Mouse (Mus musculus): ENCODE results near the gene Gm10065. TPM values are rescaled to one million over a fixed set of nuclear protein-coding genes. Genes with fewer than 3 reads are reported as not detected.
"Not testable (repeated sequence)": the region's sequence is repeated elsewhere in the genome, so short reads cannot be mapped to it uniquely, and the experiment has no call there.

Gm10065 gene
- polyA plus RNA-seq, 1 experiment from 2014 or later: not detected

DNA sequence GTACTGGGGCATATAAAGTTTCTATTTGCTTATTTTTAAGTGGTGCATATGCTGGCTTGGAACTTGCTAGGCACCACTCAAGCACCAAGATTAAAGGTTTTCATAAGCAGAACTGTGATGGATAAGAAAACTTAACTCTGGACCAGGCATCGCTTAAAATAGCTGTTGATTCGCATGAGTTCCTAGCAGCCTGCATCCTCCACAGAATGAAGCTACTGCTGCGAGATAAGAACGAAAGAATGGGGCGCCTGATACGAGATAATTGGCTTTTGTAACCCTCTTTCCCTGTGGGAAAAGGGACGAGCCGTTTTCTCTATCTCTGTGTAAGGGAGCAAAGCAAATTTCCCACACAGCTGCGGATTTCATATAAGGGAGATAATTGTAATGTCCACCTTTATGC is 10.1 kb downstream of the Gm10065 start:
- H3K9ac ChIP-seq (ENCODE audit: low read length): no peak overlapping the region
- H3K9me3 ChIP-seq (ENCODE audit: control insufficient read depth, low read length): no peaks in the 10 kb centered on the region; the same call in 1 of the 2 replicates
- DNase-seq (ENCODE audit: low spot score) (no peak), ATAC-seq (replicated peaks; ENCODE audit: low FRiP score) (no peak)
- H3K36me3 ChIP-seq (ENCODE audit: control insufficient read depth, insufficient read depth, low read length): no peaks in the 10 kb centered on the region
- H3K27ac ChIP-seq (ENCODE audit: low read depth, low read length): no peak overlapping the region
- WGBS: 11% methylated on average over 9 of the region's 9 CpGs
- H3K27me3 ChIP-seq (ENCODE audit: control insufficient read depth, insufficient read depth, low read length): peaks cover 3% of the 10 kb centered on the region; the same call in 1 of the 2 replicates
- H3K4me1 ChIP-seq (replicated peaks; ENCODE audit: control insufficient read depth, insufficient read depth, low read length): no peaks in the 10 kb centered on the region
- H3K4me3 ChIP-seq (ENCODE audit: low read depth, low read length): no peak overlapping the region
- peak overlapping the region; percentile 83; the same call in 1 of the 2 replicates for H3K4me2 ChIP-seq (ENCODE audit: low read depth, low read length, severe bottlenecking)

DNA sequence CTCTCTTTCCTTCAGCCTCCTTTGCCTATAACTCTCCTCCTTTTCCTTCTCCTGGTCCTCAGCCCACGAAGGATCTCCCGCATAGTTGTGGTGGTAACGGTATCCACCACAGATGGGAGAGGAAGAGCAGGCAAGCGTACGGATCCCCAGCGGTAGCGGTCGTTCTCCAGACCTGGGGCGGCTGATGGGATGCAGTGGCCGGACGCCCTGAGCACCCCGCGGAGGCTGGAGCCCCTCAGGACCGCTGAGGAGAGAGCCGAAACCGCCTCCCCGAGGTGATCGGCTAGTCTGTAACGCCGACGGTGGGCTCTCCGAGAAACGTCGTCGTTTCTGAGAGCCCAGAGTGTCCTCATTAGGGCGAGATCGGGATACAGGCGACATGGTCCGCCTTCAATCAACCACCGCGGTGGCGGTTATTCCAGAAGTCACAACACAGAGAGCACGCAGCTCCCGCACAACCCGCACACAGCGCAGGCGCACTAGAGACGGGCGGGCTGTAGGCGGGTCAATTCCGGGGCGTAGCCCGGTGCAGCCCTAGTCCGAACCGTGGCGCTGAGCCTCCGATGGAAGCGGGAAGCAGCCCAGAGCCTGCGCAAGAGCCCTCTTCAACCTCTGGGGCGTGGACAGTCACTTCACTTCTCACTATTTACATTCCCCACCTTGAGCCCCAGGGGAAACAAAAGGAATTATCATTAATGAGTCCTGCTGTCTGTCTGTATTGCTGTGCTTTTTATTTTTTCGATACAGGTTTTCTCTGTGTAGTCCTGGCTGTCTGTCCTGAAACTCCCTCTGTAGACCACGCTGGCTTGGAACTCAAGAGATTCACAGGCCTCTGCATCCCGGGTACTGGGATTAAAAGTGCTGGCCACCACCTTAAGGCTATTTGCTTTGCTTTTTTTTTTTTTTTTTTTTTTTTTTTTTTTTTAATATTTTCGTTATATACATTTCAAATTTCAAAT is 10.9 kb downstream of the Gm10065 start, which contains the start of gene Nkapl:
Nkapl (minus strand) TSS at position 449 of the 959 bp plus-strand sequence.
- no peaks in the 10 kb centered on the region for H3K4me1 ChIP-seq (replicated peaks; ENCODE audit: control insufficient read depth, insufficient read depth, low read length)
- H3K9me3 ChIP-seq (ENCODE audit: control insufficient read depth, low read length): no peaks in the 10 kb centered on the region; the same call in 1 of the 2 replicates
- 1% methylated on average over 54 of the region's 54 CpGs for WGBS
- no peak within 1 kb of the TSS for H3K27ac ChIP-seq (ENCODE audit: low read depth, low read length)
- DNase-seq (ENCODE audit: low spot score) (peak; percentile 91), ATAC-seq (replicated peaks; ENCODE audit: low FRiP score) (peak; percentile 99)
- H3K4me2 ChIP-seq (ENCODE audit: low read depth, low read length, severe bottlenecking): peak within 1 kb of the TSS; percentile 83
- H3K9ac ChIP-seq (ENCODE audit: low read length): peak within 1 kb of the TSS; percentile 74
- H3K4me3 ChIP-seq (ENCODE audit: low read depth, low read length): peak within 1 kb of the TSS; percentile 50
- no peaks in the 10 kb centered on the region for H3K36me3 ChIP-seq (ENCODE audit: control insufficient read depth, insufficient read depth, low read length)
- peaks cover 3% of the 10 kb centered on the region; the same call in 1 of the 2 replicates for H3K27me3 ChIP-seq (ENCODE audit: control insufficient read depth, insufficient read depth, low read length)

DNA sequence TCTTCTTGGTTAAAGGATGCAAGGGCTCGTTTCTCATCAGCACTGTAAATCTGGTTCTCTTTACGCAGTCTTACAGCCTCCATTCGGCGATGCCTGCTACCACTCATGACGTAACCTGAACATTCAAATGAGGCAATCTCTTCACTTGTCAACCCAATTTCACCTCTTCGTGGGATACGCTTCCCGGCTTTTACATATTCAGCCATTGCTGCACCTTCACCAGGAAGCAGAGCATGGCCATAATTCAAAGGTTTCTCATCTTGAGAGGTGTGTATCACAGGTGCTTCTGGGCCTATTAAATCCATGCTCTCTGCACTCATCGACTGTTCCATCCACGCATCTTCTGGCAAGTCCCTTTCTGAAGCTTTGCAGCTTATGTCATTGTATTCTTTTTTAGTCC is 11.9 kb downstream of the Gm10065 start:
- Histone ChIP-seq H3K4me3 (ENCODE audit: low read depth, low read length) (no peak overlapping the region), H3K4me2 (ENCODE audit: low read depth, low read length, severe bottlenecking) (no peak overlapping the region), H3K9me3 (ENCODE audit: control insufficient read depth, low read length) (no peaks in the 10 kb centered on the region; the same call in 1 of the 2 replicates), H3K9ac (ENCODE audit: low read length) (no peak overlapping the region), H3K27me3 (ENCODE audit: control insufficient read depth, insufficient read depth, low read length) (peaks cover 3% of the 10 kb centered on the region; the same call in 1 of the 2 replicates), H3K4me1 (replicated peaks; ENCODE audit: control insufficient read depth, insufficient read depth, low read length) (no peaks in the 10 kb centered on the region), H3K27ac (ENCODE audit: low read depth, low read length) (no peak overlapping the region), H3K36me3 (ENCODE audit: control insufficient read depth, insufficient read depth, low read length) (no peaks in the 10 kb centered on the region)
- ATAC-seq (replicated peaks; ENCODE audit: low FRiP score) (no peak), DNase-seq (ENCODE audit: low spot score) (no peak)
- 87% methylated on average over 10 of the region's 10 CpGs for WGBS

DNA sequence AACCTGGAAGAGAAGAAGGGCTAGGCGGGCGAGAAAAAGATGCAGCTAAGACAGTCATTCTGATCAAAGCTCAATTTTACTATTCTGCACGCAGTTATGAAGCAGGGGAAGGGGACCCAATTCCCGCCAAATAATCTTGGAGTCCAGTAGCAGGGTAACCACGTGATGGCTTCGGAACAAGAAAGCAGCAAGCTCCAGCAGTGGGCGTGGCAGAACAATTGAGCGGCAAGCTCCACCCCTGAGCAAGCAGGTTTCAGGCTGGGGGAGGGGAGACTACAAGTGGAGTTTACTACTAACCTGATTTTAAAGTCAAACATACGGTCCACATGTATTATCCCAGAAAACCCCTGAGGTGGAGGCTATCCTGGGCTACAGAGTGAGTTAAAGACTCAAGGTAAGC is 16.7 kb downstream of the Gm10065 start:
- H3K27me3 ChIP-seq (ENCODE audit: control insufficient read depth, insufficient read depth, low read length); H3K4me3 ChIP-seq (ENCODE audit: low read depth, low read length); H3K9ac ChIP-seq (ENCODE audit: low read length); H3K27ac ChIP-seq (ENCODE audit: low read depth, low read length); H3K4me2 ChIP-seq (ENCODE audit: low read depth, low read length, severe bottlenecking); DNase-seq (ENCODE audit: low spot score); H3K36me3 ChIP-seq (ENCODE audit: control insufficient read depth, insufficient read depth, low read length); H3K9me3 ChIP-seq (ENCODE audit: control insufficient read depth, low read length); H3K4me1 ChIP-seq (replicated peaks; ENCODE audit: control insufficient read depth, insufficient read depth, low read length); ATAC-seq (replicated peaks; ENCODE audit: low FRiP score): not testable (repeated sequence)
- WGBS: 61% methylated on average over 9 of the region's 9 CpGs

DNA sequence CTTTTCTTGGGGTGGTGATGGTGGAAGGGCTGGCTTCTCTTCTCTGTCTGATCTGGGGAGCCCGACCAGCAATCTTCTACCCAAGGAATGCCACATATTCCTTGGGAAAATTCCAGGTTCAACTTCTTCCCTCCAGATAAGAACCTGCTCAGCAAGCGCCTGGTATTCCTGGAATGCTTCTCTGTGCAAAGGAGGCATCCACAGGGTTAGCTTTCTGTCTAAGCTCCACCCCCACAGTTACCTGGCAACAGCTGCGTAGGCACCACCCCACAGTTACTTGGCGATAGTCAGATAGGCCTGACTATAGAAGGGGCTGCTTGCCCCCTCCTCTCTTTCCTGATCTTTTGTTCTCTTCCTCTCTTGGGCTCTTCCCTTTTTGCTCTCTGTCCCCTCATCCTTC is 22.9 kb downstream of the Gm10065 start:
- H3K27me3 ChIP-seq (ENCODE audit: control insufficient read depth, insufficient read depth, low read length): no peaks in the 10 kb centered on the region
- DNase-seq (ENCODE audit: low spot score): no peak

DNA sequence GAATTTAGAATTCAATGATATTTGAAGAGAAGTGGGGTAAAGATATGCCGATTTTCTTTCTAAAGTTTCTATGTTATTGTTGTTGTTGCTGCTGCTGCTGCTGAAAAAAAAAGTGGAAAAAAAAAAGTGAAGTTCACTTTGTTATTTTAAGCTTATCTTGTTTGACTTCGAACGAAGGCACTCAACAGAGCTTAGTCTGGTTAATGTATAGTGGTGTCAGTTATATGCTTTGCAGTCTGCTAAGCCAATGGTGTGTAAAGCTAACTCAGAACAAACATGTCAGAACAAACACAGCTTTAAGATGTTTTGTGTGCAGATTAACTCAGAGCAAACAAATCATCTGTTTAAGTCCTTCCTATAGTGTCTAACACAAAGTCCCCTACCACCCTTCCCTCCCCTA is 25.1 kb downstream of the Gm10065 start:
- DNase-seq (ENCODE audit: low spot score) (no peak), ATAC-seq (replicated peaks; ENCODE audit: low FRiP score) (no peak)
- Histone ChIP-seq H3K4me1 (replicated peaks; ENCODE audit: control insufficient read depth, insufficient read depth, low read length) (peaks cover 4% of the 10 kb centered on the region; the same call in 1 of the 2 replicates), H3K9ac (ENCODE audit: low read length) (no peak overlapping the region), H3K4me3 (ENCODE audit: low read depth, low read length) (no peak overlapping the region), H3K9me3 (ENCODE audit: control insufficient read depth, low read length) (no peaks in the 10 kb centered on the region), H3K36me3 (ENCODE audit: control insufficient read depth, insufficient read depth, low read length) (no peaks in the 10 kb centered on the region), H3K27ac (ENCODE audit: low read depth, low read length) (no peak overlapping the region), H3K4me2 (ENCODE audit: low read depth, low read length, severe bottlenecking) (no peak overlapping the region), H3K27me3 (ENCODE audit: control insufficient read depth, insufficient read depth, low read length) (no peaks in the 10 kb centered on the region)
- 90% methylated on average over 3 of the region's 3 CpGs for WGBS

More for the DNA sequence above, 22.9 kb downstream of the Gm10065 start:
- Histone ChIP-seq H3K9ac (ENCODE audit: low read length) (no peak overlapping the region), H3K4me1 (replicated peaks; ENCODE audit: control insufficient read depth, insufficient read depth, low read length) (peaks cover 4% of the 10 kb centered on the region; the same call in 1 of the 2 replicates), H3K36me3 (ENCODE audit: control insufficient read depth, insufficient read depth, low read length) (no peaks in the 10 kb centered on the region), H3K27ac (ENCODE audit: low read depth, low read length) (no peak overlapping the region), H3K4me2 (ENCODE audit: low read depth, low read length, severe bottlenecking) (no peak overlapping the region), H3K4me3 (ENCODE audit: low read depth, low read length) (no peak overlapping the region), H3K9me3 (ENCODE audit: control insufficient read depth, low read length) (no peaks in the 10 kb centered on the region)
- no peak for ATAC-seq (replicated peaks; ENCODE audit: low FRiP score)
- WGBS: 13% methylated on average over 4 of the region's 4 CpGs

DNA sequence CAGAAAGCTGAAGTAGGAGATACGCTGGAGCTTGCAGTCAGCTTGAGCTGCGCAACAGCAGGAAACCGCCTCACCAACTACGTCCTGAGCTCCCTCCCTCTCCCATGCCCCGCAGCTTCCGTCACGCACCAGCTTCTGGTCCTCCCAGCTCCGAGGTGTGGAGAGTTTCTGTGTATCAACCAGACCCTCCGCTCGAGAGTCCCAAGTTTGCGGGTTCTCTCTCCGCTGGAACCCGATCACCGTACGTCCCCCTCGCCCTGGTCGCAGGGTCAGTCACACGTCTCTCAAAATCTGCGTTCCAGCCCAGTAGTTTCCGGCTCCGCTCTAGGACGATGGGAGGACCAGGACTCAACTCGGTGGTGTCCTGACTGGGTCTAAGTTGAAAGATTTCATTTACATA is 25.8 kb downstream of the Gm10065 start, which contains the start of gene Zscan26:
Zscan26 (minus strand) TSS at position 282 of the 400 bp plus-strand sequence.
- H3K27me3 ChIP-seq (ENCODE audit: control insufficient read depth, insufficient read depth, low read length): no peaks in the 10 kb centered on the region
- peak within 1 kb of the TSS; percentile 53 for H3K4me3 ChIP-seq (ENCODE audit: low read depth, low read length)
- H3K36me3 ChIP-seq (ENCODE audit: control insufficient read depth, insufficient read depth, low read length): no peaks in the 10 kb centered on the region
- no peaks in the 10 kb centered on the region for H3K9me3 ChIP-seq (ENCODE audit: control insufficient read depth, low read length)
- DNase-seq (ENCODE audit: low spot score) (peak; percentile 91), ATAC-seq (replicated peaks; ENCODE audit: low FRiP score) (peak; percentile 92)
- peak within 1 kb of the TSS; percentile 66 for H3K9ac ChIP-seq (ENCODE audit: low read length)
- H3K4me1 ChIP-seq (replicated peaks; ENCODE audit: control insufficient read depth, insufficient read depth, low read length): peaks cover 4% of the 10 kb centered on the region; the same call in 1 of the 2 replicates
- H3K4me2 ChIP-seq (ENCODE audit: low read depth, low read length, severe bottlenecking): peak within 1 kb of the TSS; percentile 74
- no peak within 1 kb of the TSS for H3K27ac ChIP-seq (ENCODE audit: low read depth, low read length)
- WGBS: under 1% methylated on average over 23 of the region's 23 CpGs

DNA sequence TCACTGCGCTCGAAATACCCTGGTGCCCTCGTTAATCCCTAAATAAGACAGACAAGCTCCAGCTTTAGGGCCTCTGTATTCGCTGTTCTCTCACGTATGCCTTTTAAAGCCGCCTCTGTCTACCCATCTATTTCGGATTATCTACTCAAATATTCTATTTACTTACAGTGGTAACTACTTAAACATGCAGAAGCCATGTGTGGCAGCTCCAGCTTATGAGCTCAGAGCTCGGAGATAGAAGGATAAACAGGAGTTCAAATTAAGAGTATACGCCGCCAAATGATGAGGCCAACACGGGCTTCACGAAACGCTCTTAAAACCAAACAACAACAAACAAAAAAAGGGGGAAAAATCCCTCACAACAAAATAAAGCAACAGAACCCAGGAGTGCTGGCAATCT is 26.2 kb downstream of the Gm10065 start:
- ATAC-seq (replicated peaks; ENCODE audit: low FRiP score): 0 out of 2 replicates have a peak, but pooled peaks have one; percentile 19
- Histone ChIP-seq H3K27ac (ENCODE audit: low read depth, low read length) (no peak overlapping the region), H3K4me3 (ENCODE audit: low read depth, low read length) (peak overlapping the region; percentile 53), H3K27me3 (ENCODE audit: control insufficient read depth, insufficient read depth, low read length) (no peaks in the 10 kb centered on the region), H3K4me2 (ENCODE audit: low read depth, low read length, severe bottlenecking) (peak overlapping the region; percentile 74), H3K36me3 (ENCODE audit: control insufficient read depth, insufficient read depth, low read length) (no peaks in the 10 kb centered on the region; the same call in 1 of the 2 replicates), H3K9me3 (ENCODE audit: control insufficient read depth, low read length) (no peaks in the 10 kb centered on the region), H3K4me1 (replicated peaks; ENCODE audit: control insufficient read depth, insufficient read depth, low read length) (peaks cover 4% of the 10 kb centered on the region; the same call in 1 of the 2 replicates), H3K9ac (ENCODE audit: low read length) (peak overlapping the region; percentile 66)
- no peak for DNase-seq (ENCODE audit: low spot score)
- 1% methylated on average over 13 of the region's 13 CpGs for WGBS

Measured in forebrain, embryonic 11.5 days (tissue).